Mouse (Mus musculus): ENCODE measurements around the gene Hepacam2.
"Not testable (repeated sequence)": the region's sequence is repeated elsewhere in the genome, so short reads cannot be mapped to it uniquely, and the experiment has no call there.

The Hepacam2 gene

GRCm38 (mm10) chr6:3498162-3498848 lies at the start of gene Hepacam2, which contains the start of gene Vps50:
Gene Hepacam2 (minus strand): TSS chr6:3498298.
Gene Vps50 (plus strand): TSS chr6:3498382.
- DNase-seq = peak; percentile 97

- DNase-seq = no peak
Measured at GRCm38 (mm10) chr6:3544970-3545369, 46.9 kb upstream of the Hepacam2 start.

- DNase-seq = no peak
Measured at GRCm38 (mm10) chr6:3543862-3544261, 45.8 kb upstream of the Hepacam2 start.

DNA sequence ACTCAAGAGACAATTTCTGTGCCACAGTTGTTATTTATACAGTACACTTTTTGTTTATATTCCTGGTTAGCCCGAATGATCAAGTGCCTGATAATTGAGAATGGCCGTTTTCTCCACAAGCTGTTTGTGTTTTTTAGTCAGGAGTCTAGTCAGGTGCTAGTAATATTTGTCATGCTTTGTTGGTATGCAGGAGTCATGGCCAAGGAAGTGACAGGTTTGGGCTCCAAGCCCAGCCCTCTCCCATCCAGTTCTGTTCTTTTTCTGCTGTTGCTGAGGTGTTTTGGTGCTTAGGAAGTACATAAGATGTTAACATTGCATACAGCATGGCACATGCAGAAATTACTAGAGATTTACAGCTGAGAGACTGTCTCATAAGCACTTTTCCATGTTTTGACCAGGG lies 41.4 kb upstream of the Hepacam2 start:
- no peak for DNase-seq

GRCm38 (mm10) chr6:3536048-3536447 lies 38.0 kb upstream of the Hepacam2 start:
- no peak for DNase-seq

DNA sequence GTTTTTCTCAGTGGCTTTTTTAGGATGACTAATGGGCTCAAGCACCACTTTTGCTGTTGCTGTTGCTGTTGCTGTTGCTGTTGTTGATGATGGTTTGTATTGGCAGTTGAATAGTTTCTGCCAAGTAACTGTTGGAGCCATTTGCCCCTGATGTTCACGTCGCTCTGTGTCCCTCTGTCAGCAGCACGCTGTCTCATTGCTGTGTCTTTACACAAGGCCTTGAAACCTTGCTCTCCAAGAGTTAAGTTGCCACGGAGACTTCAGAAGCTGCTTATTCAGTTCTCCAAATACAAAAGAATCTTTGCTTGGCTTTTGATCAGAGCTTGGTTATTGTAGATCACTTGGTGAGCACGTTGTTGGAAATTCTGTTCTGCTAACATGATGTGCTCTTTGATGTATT lies 33.3 kb upstream of the Hepacam2 start:
- DNase-seq = no peak

GRCm38 (mm10) chr6:3528198-3528597 lies 30.1 kb upstream of the Hepacam2 start:
- no peak for DNase-seq

- peak; percentile 20 for DNase-seq
Measured at GRCm38 (mm10) chr6:3512611-3513010, 14.5 kb upstream of the Hepacam2 start.

DNA sequence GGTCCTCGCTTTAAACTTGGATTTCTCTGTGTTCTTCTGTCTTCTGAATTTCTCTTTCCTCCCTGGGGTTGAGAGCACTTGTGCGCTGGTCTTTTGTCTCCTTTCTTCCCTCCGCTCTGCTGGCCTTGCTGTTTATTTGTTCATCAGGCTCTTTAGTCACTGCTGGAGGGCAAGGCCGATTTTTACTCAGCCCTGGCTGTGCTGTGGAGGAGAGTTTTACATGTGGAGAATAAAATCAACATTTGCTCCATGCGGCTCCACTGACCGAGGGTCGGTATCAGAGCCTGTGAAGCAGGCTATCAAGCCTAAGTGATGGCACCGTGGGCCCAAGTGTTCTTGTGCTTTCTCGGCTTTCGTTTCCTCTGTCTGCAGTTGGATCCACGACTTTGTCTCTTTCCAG lies 13.5 kb upstream of the Hepacam2 start:
- no peak for DNase-seq

DNA sequence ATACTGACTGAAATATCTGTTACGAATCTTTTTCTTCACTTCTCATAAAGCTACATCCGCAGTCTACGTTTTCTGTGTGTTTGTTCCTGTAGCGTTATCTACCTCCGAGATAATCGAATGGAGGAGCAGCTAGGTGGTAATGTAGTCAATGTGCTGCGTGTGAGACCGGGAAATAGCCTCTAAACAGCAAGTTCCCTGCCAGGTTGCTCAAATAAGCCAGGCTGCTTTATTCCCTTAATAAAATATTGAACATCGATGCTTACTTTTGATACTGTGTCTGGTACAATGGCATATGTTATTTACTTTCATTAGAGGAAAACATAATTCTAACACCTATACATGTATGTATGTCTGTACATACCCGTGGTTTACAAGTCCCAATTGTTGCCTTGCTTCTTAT lies 13.0 kb upstream of the Hepacam2 start:
- no peak for DNase-seq

DNA sequence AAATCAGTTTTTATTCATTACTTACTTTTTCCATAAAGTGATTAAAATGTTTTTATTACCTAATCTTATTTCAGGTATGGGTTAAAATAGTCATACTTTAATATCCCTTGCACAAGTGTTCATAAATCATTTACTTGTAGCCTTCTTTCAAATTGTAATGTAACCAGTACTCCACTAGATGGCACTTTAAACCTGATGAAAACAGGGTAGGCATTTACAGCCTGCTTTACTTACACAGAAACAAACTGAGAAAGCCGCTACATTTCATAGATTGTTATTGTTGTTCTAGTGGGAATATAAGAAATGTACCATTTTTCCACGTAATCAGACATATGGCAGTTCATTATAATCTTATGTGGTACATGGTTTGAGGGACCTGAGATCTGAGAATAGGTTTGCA lies 11.7 kb upstream of the Hepacam2 start:
- DNase-seq = peak; percentile 73

DNA sequence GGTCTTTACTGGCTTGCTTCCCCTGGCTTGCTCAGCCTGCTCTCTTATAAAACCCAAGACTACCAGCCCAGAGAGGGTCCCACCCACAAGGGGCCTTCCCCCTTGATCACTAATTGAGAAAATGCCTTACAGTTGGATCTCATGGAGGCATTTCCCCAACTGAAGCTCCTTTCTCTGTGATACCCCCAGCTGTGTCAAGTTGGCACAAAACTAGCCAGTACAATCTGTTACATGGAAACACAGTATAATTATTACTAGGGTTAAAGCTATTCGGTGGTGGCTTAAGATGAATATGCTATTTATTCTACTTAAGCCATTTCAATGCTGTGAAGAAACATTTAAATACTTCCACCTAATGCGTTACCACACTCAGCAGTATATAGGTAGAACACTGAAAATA lies 10.1 kb upstream of the Hepacam2 start:
- DNase-seq = not testable (repeated sequence)

- no peak for DNase-seq
Measured at GRCm38 (mm10) chr6:3507078-3507477, 9.0 kb upstream of the Hepacam2 start.

DNA sequence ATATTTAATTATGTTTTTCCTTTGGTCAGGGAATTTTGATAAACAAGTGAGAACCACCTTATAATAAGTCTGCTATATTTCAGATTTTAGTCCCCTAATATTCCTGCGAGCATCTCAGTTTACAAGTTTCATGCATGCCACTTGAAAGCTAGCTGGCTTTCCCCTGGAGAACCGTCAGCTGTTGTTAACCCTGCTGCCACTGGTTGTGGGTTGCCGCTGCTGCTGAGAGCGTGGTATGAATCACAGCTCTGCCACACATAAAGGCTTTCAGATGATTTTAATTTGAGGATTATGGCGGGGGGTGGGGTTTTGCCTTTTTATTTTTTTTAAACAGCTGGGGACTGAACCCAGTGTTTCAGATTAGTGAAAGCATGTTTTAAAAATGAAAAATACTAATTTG lies 7.2 kb upstream of the Hepacam2 start:
- no peak for DNase-seq

DNA sequence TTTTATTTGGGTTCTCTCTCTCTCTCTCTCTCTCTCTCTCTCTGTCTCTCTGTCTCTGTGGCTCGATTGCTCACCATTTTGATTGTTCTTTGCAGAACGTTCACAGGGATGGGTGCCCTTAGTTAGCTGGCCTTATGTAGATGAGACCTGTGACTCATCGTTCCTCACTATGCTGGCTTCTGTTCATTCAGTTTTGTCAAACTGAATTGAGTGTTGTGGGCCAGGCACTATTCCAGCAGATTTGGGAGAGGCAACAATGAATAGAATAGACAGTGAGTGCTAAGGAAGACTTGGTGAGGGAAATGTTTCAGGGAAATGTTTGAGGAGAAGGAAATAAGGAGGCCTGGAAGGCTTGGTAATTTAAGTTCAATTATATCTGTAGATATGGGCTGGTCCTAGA lies 2.2 kb upstream of the Hepacam2 start:
- DNase-seq = no peak

DNA sequence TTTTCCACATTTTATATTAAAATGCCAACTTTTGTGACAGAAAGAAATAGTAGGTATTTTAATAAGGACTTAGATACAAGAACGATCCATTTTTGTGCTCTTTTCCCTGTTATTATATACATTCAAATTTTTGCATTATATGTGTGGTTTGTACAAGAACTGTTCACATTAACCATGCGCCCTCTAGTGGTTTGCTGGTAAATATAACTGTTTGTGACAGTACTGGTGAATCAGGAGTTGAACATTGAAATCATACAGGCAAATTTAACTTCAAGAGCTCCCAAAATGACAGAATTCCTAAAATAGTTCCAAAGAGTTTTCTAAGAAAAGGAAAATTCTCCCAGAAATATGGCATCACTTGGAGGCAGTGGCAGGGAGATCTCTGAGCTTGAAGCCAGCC lies 1.9 kb downstream of the Hepacam2 start:
- DNase-seq = peak; percentile 74

DNA sequence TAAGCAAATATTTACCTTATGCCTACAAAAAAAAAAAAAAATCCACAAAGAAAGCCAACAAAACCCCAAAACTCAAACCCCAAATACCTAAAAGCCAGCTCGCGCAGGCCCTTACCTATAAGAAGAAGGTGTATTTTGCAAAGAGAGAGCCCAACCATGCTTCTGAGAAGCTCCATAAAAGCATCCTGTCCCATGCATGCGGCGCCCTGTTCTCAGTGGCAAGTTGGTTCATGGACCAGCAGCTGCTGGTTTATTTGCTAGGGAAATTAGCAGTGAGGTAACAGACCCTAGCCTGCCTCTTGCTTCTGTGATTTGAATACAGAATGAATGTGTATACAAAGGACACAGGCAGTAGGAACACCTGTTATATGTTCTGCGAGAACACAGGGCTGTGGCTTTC lies 3.8 kb downstream of the Hepacam2 start:
- no peak for DNase-seq

DNA sequence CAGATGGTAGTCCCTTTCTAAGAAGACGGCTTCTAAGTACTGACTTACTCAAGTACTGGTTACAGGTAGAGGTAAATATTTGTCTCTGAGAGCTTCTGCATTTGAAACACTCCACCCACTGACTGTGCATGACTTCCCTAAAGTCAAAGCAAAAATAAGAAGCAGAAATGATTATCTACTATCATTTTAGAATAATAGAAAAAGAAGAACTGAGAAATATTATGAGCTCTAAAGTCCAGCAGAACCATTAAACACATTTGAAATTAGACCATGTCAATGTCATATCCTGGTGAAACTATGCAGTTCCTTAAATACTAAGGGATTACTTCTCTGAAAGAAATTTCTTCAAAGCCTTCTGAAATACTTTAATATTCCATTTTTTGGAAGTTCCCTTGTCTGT lies 10.7 kb downstream of the Hepacam2 start:
- no peak for DNase-seq

DNA sequence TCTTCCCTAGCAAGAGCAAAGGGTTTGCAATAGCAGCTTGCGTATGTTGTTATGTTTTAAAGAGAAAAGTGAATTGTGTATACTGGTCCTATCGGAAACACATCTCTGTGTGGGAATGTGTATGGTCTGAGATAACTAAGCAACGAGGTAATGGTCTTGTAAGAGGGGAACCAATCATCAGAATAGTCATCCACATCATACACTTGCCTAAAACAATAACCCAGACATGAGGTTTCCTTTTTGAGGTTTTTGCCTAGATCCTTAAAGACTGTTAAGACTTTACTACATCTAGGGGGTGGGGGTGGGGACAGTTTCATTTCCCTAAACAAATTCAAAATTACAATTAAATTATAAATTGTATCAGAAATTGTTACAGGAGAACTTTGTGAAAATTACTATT lies 13.0 kb downstream of the Hepacam2 start:
- DNase-seq = no peak

DNA sequence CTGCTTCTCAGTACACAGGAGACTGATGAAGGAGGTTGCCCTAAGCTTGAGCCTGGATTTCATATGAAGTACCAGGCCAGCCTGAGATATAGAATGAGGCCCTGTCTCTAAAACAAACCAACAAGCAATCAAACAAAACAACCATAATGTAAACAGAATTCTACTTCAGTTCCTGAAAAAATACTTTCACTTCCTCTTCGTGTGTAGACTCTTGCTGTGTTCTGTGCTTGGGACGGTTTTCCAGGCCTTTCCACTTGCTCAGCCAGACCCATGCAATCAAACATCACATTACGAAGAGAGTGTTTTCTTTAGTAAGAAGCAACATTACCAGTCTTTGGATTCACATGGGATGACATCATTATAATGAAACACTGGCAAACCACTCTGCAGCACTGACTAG lies 16.4 kb downstream of the Hepacam2 start:
- DNase-seq = no peak

GRCm38 (mm10) chr6:3479853-3480252 lies 18.2 kb downstream of the Hepacam2 start:
- DNase-seq = peak; percentile 58

- DNase-seq = no peak
Measured at GRCm38 (mm10) chr6:3476299-3476698, 21.8 kb downstream of the Hepacam2 start.

- DNase-seq = no peak
Measured at GRCm38 (mm10) chr6:3470706-3471105, 27.4 kb downstream of the Hepacam2 start.

GRCm38 (mm10) chr6:3468627-3469026 lies 29.5 kb downstream of the Hepacam2 start:
- no peak for DNase-seq

DNA sequence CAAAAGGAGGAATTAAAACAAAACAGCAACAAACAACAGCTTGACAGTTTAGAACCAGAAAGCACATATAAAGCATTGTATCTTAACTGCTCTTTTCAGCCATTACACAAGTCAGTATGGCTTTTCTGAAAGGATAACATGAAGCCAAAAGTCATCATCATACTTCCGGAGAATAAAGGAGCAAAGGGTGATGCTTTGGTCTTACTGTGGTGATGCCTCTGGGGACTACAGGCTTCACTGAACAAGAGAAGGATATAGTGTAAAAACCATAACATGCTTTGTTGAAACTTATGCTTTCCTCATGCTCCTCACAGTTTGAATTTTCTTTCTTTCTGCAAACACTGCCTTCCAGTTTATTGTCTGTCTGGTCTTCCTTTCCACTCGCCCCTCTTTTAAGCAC lies 34.5 kb downstream of the Hepacam2 start:
- no peak for DNase-seq
